Mouse (Mus musculus) cerebellum, adult (tissue): Measurements from ENCODE around the gene Dnajb2.

Experiments
- ATAC-seq: cut with Nextera tagmentation; 2 replicates; pipeline ENCODE4 v1.9.2; 2017; ENCODE audit warnings: mild to moderate bottlenecking, moderate library complexity, mixed read lengths; ENCODE audit not compliant: insufficient number of reproducible peaks, low FRiP score, low TSS enrichment

Gene Dnajb2

GRCm38 (mm10) chr1:75236117-75237050, at the start of gene Dnajb2:
Gene Dnajb2, plus strand, starts transcription at chr1:75236406.
- ATAC-seq, result peak; percentile 74

- no peak for ATAC-seq
These were observed 49.1 kb upstream of the Dnajb2 start for GRCm38 (mm10) chr1:75187126-75187525.

GRCm38 (mm10) chr1:75187914-75188483, 48.2 kb upstream of the Dnajb2 start:
- no peak for ATAC-seq

GRCm38 (mm10) chr1:75190577-75190976, 45.6 kb upstream of the Dnajb2 start:
- no peak for ATAC-seq

- no peak for ATAC-seq
These were observed 45.0 kb upstream of the Dnajb2 start for GRCm38 (mm10) chr1:75191258-75191621.

- ATAC-seq, result peak; percentile 99
These were observed 44.4 kb upstream of the Dnajb2 start, which contains the start of the genes Ankzf1 and Atg9a for GRCm38 (mm10) chr1:75191622-75192402. Gene Ankzf1, plus strand, starts transcription at chr1:75192151. Gene Atg9a, minus strand, starts transcription at chr1:75192196.

- 0 out of 2 replicates have a peak, but pooled peaks have one; percentile 13 for ATAC-seq
These were observed 43.8 kb upstream of the Dnajb2 start for GRCm38 (mm10) chr1:75192452-75192851.

GRCm38 (mm10) chr1:75201236-75201635, 35.0 kb upstream of the Dnajb2 start:
- ATAC-seq, result no peak

- ATAC-seq, result no peak
These were observed 27.1 kb upstream of the Dnajb2 start for GRCm38 (mm10) chr1:75208967-75209678.

- ATAC-seq, result peak; percentile 89
These were observed 25.8 kb upstream of the Dnajb2 start, which contains the start of the genes Glb1l and Stk16 for GRCm38 (mm10) chr1:75210136-75211087. Gene Glb1l, minus strand, starts transcription at chr1:75210813. Gene Stk16, plus strand, starts transcription at chr1:75210838.

- ATAC-seq, result no peak
These were observed 25.0 kb upstream of the Dnajb2 start for GRCm38 (mm10) chr1:75211141-75211708.

- ATAC-seq, result no peak
These were observed 23.7 kb upstream of the Dnajb2 start for GRCm38 (mm10) chr1:75212542-75212941.

- no peak for ATAC-seq
These were observed 23.1 kb upstream of the Dnajb2 start for GRCm38 (mm10) chr1:75213096-75213495.

GRCm38 (mm10) chr1:75214442-75214841, 21.8 kb upstream of the Dnajb2 start:
- no peak for ATAC-seq

- no peak for ATAC-seq
These were observed 21.3 kb upstream of the Dnajb2 start for GRCm38 (mm10) chr1:75214886-75215285.

GRCm38 (mm10) chr1:75215785-75216184, 20.4 kb upstream of the Dnajb2 start:
- ATAC-seq, result no peak

- ATAC-seq, result no peak
These were observed 19.2 kb upstream of the Dnajb2 start for GRCm38 (mm10) chr1:75216797-75217585.

- peak; percentile 7; the same call in 1 of the 2 replicates for ATAC-seq
These were observed 18.3 kb upstream of the Dnajb2 start for GRCm38 (mm10) chr1:75217893-75218226.
